Mouse (Mus musculus) kidney, postnatal 0 days (tissue): ENCODE data around the gene Rab1a. TPM values are rescaled to one million over a fixed set of nuclear protein-coding genes. Genes with fewer than 3 reads are reported as not detected.

ENCODE experiments used
- ATAC-seq: fragments of 200-750 bp; cut with Nextera tagmentation; replicated peaks from 2 replicates; pipeline ENCODE4 v1.8.0; 2017; ENCODE audit warnings: low read depth, moderate number of reproducible peaks, moderate TSS enrichment, moderate library complexity; ENCODE audit not compliant: low FRiP score
- DNase-seq: peaks from one replicate; pipeline ENCODE4 v3.0.0-alpha.2; 2016; ENCODE audit warnings: low spot score
- H3K27ac ChIP-seq: fragments of 300-500 bp; sonication (generic); 2 replicates; pipeline ENCODE4 v1.5.1; 2014; ENCODE audit warnings: mild to moderate bottlenecking
- H3K27me3 ChIP-seq: fragments of 300-500 bp; sonication (generic); 2 replicates; pipeline ENCODE4 v1.6.1; 2014; ENCODE audit warnings: low read length, mixed read lengths; ENCODE audit not compliant: insufficient read depth
- H3K36me3 ChIP-seq: fragments of 300-500 bp; sonication (generic); 2 replicates; pipeline ENCODE4 v1.6.1; 2014; ENCODE audit warnings: low read length, mixed read lengths; ENCODE audit not compliant: insufficient read depth
- H3K4me1 ChIP-seq: fragments of 300-500 bp; sonication (generic); replicated peaks from 2 replicates; pipeline ENCODE4 v1.6.1; 2014; ENCODE audit warnings: antibody characterized with exemption, low read length, mixed read lengths; ENCODE audit not compliant: insufficient read depth
- H3K4me2 ChIP-seq: fragments of 300-500 bp; sonication (generic); 2 replicates; pipeline ENCODE4 v1.6.1; 2014; ENCODE audit warnings: mild to moderate bottlenecking, low read length, moderate library complexity, mixed read lengths
- H3K4me3 ChIP-seq: fragments of 300-500 bp; sonication (generic); replicated peaks from 2 replicates; pipeline ENCODE4 v1.5.1; 2014; ENCODE audit warnings: low read depth, low read length
- H3K9ac ChIP-seq: fragments of 300-500 bp; sonication (generic); 2 replicates; pipeline ENCODE4 v1.6.1; 2014; ENCODE audit warnings: low read depth, low read length
- H3K9me3 ChIP-seq: fragments of 300-500 bp; sonication (generic); replicated peaks from 2 replicates; pipeline ENCODE4 v1.6.1; 2016; ENCODE audit warnings: low read length, inconsistent platforms, mixed read lengths
- CTCF ChIP-seq: IDR thresholded peaks from 2 replicates; pipeline ENCODE4 v1.5.1; 2016; ENCODE audit warnings: antibody characterized with exemption, low read depth, mild to moderate bottlenecking, moderate library complexity
- WGBS: fragments of 180-500 bp; shearing (Covaris S2); extraction: QIAGEN DNeasy Blood & Tissue Kit; methylation state at CpG from one replicate; pipeline ENCODE4 v1.1.7; 2014; 5-methylcytosine and 5-hydroxymethylcytosine counted together
- polyA plus RNA-seq: library from polyadenylated mRNA; unstranded; fragments of >200 nt; fragmentation: Nextera tagmentation; extraction: Ambion mirVana; gene quantifications from 2 replicates; pipeline ENCODE4 v1.2.1, GENCODE M21; 2015

The Rab1a gene
- polyA plus RNA-seq, 1 experiment from 2014 or later, result 322 TPM

GRCm38 (mm10) chr11:20239279-20239861 is 38.1 kb downstream of the Rab1a start:
- no peak for TF ChIP-seq CTCF
- ATAC-seq (no peak), DNase-seq (no peak)
- Histone ChIP-seq H3K4me2 (no peak overlapping the region), H3K9ac (no peak overlapping the region), H3K9me3 (no peaks in the 10 kb centered on the region), H3K27ac (no peak overlapping the region), H3K4me1 (peaks cover 15% of the 10 kb centered on the region), H3K4me3 (no peak overlapping the region), H3K27me3 (no peaks in the 10 kb centered on the region), H3K36me3 (peaks cover 67% of the 10 kb centered on the region)
- 87% methylated on average over 9 of the region's 9 CpGs for WGBS

GRCm38 (mm10) chr11:20240331-20240730 is 39.1 kb downstream of the Rab1a start:
- 71% methylated on average over 5 of the region's 5 CpGs for WGBS
- no peak for TF ChIP-seq CTCF
- H3K36me3 ChIP-seq, result peaks cover 58% of the 10 kb centered on the region

DNA sequence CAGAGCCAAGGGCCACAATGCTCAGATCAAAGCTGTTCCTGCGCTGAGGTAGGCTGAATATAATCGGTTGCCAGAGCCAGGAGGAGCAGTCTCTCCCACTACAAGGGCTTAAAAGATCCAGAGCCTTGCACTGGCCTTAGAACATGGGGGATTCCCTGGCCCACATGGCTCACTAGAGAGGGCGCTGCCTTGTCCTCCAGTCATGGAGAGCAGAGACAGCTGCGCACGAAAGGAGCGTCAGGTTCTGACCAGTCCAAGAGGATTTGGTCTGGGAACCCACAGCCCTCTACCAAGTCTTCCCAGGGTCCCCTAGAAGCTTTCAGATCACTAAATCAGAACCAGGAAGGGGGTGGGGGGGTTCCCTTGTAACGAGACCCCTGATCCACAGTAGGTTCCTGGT is 40.1 kb downstream of the Rab1a start:
- 91% methylated on average over 7 of the region's 7 CpGs for WGBS
- peaks cover 50% of the 10 kb centered on the region for H3K36me3 ChIP-seq
- ATAC-seq, result no peak
- H3K4me2 ChIP-seq, result no peak overlapping the region
- H3K9ac ChIP-seq, result no peak overlapping the region
- no peaks in the 10 kb centered on the region for H3K9me3 ChIP-seq
- no peak for TF ChIP-seq CTCF
- H3K27me3 ChIP-seq, result no peaks in the 10 kb centered on the region
- no peak overlapping the region for H3K4me3 ChIP-seq
- peaks cover 18% of the 10 kb centered on the region for H3K4me1 ChIP-seq
- no peak for DNase-seq
- H3K27ac ChIP-seq, result no peak overlapping the region

More at GRCm38 (mm10) chr11:20240331-20240730, 39.1 kb downstream of the Rab1a start:
- Histone ChIP-seq H3K4me1 (peaks cover 17% of the 10 kb centered on the region), H3K27ac (no peak overlapping the region), H3K27me3 (no peaks in the 10 kb centered on the region), H3K9me3 (no peaks in the 10 kb centered on the region), H3K9ac (no peak overlapping the region), H3K4me3 (no peak overlapping the region), H3K4me2 (no peak overlapping the region)
- DNase-seq (no peak), ATAC-seq (no peak)

GRCm38 (mm10) chr11:20242366-20243056 is 41.3 kb downstream of the Rab1a start:
- Histone ChIP-seq H3K27ac (no peak overlapping the region), H3K9ac (no peak overlapping the region), H3K4me2 (no peak overlapping the region), H3K36me3 (peaks cover 42% of the 10 kb centered on the region), H3K4me3 (no peak overlapping the region), H3K27me3 (no peaks in the 10 kb centered on the region), H3K4me1 (peaks cover 23% of the 10 kb centered on the region), H3K9me3 (no peaks in the 10 kb centered on the region)
- no peak for TF ChIP-seq CTCF
- ATAC-seq (no peak), DNase-seq (no peak)
- whole genome bisulfite sequencing, result 84% methylated on average over 6 of the region's 6 CpGs

DNA sequence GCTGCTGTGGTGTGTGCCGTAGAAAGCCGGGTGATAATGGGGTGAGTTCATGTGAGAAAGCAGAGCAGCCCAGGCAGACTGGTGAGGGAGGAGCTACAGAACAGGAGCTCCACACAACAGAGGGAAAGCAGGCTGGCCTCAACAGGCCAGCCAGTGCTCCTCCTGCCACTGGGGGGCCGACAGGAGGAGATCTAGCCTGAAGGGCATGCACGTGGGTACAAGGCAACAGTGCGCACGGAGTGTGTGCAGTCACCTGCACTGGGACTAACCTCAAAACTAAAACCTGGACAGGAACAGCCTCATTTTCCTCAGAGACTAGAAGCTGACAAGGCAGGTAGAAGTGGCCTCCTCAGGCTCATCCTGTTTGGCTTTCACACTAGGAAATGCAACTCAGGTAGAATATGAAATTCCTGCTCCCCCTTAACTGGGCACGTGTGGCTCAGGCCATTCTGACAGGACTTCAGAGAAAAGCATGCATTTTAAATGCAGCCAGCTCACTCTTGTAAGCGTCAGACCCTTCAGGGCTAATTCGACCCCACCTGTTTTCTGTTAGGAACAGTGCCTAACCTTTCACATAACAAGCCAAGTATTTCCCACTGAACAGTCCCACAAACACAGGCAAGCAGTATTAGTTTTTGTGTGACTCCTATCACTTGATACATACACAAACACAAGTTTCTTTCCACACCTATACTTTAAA is 42.1 kb downstream of the Rab1a start:
- 45% methylated on average over 9 of the region's 9 CpGs for WGBS
- Histone ChIP-seq H3K4me3 (no peak overlapping the region), H3K36me3 (peaks cover 37% of the 10 kb centered on the region), H3K4me1 (peaks cover 27% of the 10 kb centered on the region), H3K27me3 (no peaks in the 10 kb centered on the region), H3K9me3 (no peaks in the 10 kb centered on the region), H3K9ac (no peak overlapping the region), H3K27ac (no peak overlapping the region), H3K4me2 (no peak overlapping the region)
- ATAC-seq (peak; percentile 58; the same call in 1 of the 2 replicates), DNase-seq (peak; percentile 24)
- peak; percentile 48; the same call in 1 of the 2 replicates for TF ChIP-seq CTCF
